Mouse (Mus musculus) naive thymus-derived CD4-positive, alpha-beta T cell, adult 2 months (primary cell): ENCODE results near the gene Ahsg.

Source experiments
- DNase-seq: peaks from one replicate; pipeline ENCODE4 v3.0.0-alpha.2; 2011; ENCODE audit warnings: low read depth

Ahsg gene

DNA sequence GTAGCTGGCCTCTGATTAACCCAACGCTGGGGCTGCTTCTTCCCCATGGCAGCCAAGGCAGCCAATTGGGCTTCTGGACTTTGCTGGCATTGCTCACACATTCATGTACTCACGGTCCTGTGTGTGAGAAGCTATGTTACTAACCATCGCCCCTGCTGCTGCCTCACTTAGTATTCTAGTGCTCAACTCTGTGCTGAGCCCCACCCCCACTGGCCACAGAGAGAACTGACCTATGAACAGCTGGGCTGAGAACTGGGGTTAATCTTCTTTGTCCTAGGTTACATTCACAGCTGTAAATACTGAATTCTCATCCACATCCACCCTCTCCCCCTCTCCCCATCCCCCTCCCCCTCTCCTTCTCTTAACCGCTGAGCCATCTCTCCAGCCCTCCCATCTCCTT is 2.2 kb upstream of the Ahsg start:
- no peak for DNase-seq

DNA sequence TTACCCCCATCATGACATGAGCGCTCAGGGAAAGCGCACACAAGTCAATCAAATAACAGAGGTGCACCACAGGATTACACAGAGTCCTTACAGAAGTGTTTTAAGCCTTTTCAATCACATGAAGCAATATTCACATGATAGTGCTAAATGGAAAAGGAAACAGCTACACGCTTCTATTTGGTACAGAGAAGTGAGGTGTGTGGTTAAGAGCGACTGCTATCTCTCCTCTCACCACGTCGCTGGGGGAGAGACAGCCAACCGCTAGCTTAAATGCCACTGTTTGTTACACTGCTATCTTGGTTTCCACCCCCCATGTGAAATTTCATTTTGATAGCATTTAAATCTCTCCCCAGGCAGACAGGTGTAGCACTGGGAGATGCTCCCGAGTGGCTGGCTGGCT is 1.4 kb upstream of the Ahsg start:
- DNase-seq = no peak

DNA sequence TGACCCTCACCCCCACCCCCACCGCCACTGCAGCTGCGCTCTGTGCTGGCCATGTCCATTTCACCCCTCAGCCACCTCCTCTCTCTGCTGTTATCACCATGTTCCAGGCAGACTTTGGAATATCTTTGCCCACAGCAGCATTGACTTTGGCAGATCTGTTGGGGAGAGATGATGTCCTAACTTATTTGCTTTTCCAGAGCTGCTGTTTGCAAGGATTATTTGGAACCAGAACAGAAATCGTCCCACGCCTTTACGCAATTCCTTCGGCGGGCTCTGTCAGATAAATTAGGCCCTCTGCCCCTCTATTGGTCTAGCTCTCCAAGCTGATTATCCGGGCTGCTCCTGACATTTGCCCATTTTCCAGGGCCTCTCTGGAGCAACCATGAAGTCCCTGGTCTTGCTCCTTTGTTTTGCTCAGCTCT is 667 bp downstream of the Ahsg start:
- DNase-seq = no peak

DNA sequence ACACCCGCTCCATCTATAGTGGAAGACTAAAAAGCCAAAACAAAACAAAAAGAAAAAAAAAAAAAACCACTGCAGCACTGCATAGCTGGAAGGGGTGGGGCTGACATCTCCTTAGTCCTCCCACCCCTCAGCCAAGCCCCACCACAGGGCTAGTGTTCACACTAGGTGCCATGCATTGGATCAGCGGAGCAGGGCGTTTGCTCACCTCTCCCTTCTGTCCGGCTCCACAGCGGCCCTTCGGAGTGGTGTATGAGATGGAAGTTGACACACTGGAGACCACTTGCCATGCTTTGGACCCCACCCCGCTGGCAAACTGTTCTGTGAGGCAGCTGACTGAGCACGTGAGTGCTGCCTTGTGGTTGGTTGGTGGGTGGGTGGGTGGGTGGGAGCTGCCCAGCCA is 3.0 kb downstream of the Ahsg start:
- DNase-seq = no peak

DNA sequence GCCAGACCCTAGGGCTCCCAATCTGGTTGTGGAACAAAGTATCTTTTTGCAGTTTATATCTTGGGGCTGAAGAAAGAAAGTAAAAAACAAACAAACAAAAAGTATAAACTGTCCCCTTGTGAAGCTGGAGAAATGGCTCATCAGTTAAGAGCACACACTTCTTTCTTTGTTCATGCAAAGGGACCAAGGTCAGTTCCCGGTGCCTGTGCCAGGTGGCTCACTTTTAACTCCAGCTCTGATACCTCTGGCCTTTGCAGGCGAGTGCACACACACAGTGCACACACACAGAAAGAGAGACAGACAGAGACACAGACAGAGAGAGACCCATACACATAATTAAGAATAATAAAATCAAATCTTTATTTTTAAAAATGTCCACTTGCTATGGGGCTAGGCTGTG is 5.5 kb downstream of the Ahsg start:
- no peak for DNase-seq

DNA sequence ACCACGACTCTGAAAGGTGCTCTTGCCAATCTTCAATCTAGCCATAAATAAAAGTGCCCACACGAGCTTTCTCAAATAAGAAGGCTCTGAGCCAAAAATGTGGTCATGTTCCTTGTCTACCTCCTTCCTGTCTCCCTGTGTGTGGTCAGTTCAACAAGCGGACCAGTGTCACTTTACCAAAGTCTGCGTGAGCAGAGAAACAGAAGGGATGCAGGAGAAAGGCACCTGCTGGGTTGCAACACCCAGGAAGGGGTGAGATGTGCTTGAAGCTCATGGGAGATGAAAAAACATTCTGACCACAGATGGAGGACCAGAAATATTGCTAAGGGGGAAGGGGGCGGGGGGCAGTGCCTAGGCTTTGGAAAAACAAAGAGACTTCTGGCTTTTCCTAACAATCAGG is 8.3 kb downstream of the Ahsg start:
- DNase-seq = no peak

DNA sequence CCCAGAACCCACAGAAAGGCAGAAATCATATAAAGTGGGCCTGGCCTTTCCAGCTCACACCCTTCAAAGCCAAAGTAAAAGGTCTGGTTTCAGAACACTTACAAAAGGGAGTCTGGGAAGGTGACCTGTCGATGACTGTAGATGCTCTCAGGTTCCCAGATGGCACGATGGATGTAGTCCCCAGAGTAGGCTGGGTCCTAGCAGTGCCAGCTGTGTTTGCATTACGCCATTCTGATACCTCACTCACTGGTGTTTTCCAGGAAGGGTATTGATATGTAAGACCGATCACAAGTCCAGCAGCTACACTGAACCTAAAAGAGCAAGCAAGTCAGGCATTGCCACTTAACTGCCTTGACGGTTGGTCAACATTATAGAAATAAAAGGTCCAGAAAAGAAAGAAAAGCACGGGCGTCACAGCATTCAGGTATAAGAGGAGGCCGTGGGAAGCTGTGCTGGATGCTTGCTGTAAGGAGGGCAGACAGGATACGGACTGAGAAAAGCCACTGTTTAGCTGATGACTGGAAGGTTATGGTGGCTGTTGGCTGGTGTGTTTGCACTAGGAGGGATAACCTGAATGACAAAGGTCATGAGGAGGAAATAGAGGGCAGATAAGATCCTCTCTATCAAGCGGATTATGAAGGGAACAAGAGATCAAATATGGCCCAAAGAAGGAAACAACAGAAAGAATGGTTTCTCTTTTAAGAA is 8.9 kb downstream of the Ahsg start:
- DNase-seq = no peak

DNA sequence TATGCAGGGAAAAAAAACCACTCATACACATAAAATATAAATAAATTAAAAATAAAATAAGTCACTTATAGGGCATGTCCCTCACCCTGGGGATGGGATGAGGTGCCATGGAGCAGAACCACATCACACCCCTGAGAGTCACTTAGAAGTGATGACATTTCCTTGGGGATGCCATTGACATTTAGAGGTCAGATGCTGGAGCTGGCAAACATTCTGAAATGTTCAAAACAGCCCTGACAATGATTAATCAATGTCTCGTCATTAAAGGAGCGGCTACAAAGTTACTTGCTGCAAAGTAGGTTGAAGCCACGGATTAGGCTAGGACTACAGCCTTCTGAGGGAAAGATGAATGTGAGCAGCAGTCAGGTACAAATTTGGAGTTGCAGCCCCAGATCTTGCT is 10.2 kb downstream of the Ahsg start:
- no peak for DNase-seq

DNA sequence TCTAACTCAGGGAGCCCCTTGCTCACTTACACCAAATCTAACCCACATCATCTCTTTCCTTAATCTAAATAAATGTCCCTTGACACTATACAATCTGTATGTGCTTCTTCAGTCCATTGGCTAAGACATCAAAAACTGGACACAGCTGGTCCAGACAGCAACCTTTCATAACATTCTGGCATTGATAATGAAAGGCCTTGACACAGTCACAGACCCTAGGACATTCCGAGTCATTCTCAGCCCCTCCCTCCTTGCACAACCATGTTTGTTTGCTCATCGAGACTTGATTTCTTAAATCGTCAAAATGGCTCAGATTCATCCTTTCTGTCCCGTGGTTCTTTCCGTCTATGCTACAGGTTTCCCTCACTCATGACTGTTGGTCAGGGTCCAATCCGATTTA is 18.2 kb downstream of the Ahsg start:
- no peak for DNase-seq

DNA sequence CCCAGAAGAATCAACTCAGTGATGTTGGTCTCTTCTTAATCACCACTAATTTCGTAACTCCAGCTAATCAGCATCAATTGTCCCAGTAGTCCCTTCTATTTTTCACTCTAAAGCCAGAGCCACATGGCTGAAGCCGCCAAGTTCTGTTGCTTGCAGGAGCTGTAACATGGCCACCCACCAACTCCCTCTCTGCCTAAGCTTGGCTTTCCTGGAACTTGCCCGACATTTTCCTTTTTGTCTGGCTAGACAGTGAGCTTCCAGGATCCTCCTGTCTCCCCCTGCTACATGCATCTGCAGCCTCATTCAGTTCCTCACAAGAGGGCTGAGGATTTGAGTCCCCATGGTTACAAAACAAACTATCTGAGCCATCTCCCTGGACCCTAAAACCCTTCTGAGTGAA is 20.9 kb downstream of the Ahsg start:
- no peak for DNase-seq

DNA sequence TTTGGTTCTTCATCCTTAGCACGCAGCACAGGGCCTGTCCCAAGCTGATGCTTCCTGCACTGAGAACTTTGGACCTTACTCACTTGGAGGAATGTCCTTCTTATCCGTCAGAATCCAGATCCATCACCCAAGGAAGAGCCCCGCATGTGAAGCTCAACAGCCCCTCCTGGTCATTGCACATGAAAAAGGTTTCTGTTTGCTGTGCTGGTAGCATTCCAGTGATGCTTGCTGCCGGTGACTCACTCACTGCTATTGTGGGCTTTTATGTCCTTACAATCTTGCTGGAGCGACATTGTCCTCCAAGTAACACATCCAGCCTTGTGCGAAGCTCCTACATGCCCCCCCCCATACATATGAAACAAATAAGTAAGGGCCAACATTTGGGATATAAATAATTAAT is 21.8 kb downstream of the Ahsg start:
- no peak for DNase-seq

DNA sequence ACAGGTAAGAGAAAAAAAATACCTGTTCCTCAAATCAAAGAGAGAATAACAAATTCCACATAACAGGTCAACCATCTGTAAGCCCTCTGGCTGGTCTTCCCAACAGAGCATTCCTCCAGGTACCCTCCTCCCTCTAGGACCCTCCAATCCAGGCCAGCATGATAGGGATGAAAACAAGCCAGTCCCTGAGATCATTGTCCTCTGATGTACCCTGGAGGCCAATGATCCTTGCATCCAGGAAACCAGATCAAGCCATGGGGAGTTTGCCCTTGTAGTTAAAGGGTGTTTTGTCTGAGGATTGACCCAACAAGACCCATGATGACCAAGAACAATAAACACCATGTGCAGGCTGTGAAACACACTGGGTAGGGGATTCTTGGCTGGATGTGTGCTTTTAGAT is 23.2 kb downstream of the Ahsg start:
- DNase-seq = no peak

DNA sequence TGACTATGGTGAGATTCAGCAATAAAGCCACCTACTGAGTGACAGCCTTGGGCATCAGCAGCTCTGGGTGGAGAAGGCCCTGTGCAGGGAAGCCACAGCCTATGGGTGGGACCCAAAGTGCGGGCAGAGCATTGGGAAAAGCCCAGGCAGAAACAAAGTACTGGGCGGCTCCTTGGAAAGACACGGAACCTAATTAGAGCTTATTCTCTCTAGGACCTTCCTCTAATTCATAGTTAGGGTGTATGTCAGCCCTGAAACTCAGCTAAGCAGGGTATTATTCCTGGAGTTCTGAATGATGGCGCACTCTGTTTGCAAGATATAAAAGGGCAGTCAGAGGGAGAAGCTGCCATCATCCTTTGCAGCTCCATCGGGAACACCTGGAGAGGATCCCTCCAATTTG is 27.0 kb downstream of the Ahsg start, which contains the start of gene Fetub:
Gene Fetub (plus strand): TSS at position 301 of the 400 bp plus-strand sequence.
- no peak for DNase-seq

DNA sequence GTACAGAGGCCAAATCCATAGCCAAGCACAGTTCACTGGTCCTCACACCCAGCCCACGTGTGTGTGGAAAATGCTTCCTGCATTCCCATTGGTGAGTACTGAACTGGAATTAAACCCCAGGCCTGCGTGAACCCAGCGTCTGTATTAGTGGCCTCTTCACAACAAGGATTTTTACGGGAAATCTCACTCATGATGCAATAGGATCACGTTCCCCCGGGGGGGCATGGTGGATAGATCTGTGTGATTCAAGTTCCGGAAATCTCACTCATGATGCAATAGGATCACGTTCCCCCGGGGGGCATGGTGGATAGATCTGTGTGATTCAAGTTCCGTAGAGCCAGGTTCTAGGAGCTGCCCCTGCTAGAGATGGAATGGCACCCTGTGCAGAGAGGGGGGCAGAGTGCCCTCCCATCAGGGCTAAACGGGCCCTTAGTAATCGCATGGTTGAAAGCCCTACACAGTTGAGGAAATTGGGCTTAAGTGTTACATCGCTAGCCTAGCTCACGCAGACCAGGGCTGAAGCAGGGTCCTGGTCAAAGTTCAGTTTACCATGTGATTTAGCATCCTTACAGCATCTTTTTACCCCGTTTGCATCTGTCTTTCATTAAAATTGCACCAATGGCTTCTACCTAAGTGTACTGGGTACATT is 27.7 kb downstream of the Ahsg start:
- no peak for DNase-seq

DNA sequence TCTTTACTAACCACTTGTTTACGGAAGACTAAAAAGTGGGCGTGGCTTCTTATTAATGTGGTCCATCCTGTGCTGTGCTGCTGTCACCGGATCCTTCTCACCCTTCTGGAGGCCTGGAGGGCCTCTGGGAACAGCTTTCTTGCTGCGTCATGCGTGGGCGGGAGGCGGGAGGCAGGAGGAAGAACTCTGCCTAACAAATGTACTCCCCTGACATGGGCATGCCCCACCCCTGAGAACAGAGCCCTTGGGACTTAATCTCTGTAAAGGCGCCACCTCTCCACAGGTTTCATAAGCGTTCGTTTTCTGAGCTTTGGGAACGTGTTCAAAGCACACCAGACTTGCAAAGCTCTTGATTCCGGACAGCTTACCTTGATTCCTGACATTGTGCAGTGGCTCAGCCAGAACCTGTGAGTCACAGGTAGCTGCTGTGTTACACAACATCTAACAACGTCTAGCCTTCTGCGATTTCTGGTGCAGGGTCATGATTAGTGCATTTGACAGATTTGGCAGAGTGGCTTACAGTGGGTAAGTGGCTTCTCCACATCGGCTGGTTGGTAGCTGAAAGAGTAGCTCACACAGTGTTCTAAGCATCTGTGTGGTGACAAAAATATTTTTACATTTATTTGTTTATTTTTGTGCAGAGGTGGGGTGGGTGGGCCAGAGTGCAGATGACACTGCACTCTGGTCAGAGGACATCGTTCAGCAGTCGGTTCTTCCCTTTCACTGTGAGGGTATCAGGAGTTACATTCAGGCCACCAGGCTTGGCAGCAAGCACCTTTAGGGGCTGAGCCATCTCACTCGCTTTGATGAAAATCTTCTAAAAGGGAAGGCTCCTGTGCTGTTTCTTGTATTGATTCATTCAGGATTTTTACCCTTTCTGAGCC is 29.1 kb downstream of the Ahsg start:
- DNase-seq = no peak

DNA sequence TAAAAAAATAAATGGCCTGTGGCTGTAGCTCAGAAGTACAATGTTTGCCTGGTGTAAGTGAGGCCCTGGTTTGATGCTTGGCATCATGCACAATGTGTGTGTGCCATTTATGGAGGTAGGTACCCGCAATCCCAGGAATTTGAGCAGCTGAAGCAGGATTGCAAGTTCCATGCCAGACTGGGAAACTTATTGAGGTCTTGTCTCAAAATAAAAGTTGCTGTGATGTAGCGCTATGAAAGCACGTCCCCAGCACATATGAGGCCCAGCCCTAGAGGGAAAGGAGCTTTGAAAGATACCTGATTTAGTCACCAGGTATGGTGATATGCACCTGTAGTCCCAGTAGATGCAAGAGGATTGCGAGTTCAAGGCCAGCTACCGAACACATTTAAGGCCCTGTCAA is 30.7 kb downstream of the Ahsg start:
- no peak for DNase-seq

DNA sequence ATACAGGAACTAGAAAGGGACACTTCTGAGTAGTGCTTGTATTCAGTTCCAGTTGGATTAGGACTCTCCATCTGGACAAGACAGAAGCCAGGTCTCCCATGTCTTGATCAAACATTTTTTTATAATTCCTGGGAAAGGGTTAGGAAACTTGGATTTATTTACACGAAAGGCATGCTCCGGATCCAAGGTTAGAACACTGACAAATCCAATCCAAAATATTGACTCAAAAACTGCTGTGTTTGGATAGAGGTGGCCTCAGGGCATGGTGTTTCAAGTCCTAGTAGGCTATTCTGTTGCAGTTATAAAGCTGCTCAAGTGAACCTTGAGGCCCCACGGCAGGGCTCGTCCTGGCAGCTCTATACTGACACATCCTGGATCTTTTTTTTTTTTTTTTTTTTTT is 31.4 kb downstream of the Ahsg start:
- DNase-seq = no peak

DNA sequence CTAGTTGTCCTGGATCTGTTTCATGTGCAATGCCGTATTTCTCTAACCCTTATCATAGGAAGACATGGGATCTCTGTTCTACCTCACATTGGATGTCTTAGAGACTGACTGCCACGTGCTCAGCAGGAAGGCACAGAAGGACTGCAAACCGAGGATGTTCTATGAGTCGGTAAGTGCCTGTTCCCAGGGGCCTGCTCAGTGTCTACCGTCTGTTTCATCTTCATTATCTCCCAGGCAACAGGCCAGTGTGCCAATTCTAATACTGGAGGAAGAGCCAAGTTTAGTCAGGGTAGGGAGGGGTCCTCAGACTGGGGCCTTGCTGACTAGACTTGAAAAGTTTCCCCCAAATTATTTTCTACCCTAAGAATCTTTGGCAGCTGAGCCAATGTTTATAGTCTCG is 38.5 kb downstream of the Ahsg start:
- DNase-seq = no peak

DNA sequence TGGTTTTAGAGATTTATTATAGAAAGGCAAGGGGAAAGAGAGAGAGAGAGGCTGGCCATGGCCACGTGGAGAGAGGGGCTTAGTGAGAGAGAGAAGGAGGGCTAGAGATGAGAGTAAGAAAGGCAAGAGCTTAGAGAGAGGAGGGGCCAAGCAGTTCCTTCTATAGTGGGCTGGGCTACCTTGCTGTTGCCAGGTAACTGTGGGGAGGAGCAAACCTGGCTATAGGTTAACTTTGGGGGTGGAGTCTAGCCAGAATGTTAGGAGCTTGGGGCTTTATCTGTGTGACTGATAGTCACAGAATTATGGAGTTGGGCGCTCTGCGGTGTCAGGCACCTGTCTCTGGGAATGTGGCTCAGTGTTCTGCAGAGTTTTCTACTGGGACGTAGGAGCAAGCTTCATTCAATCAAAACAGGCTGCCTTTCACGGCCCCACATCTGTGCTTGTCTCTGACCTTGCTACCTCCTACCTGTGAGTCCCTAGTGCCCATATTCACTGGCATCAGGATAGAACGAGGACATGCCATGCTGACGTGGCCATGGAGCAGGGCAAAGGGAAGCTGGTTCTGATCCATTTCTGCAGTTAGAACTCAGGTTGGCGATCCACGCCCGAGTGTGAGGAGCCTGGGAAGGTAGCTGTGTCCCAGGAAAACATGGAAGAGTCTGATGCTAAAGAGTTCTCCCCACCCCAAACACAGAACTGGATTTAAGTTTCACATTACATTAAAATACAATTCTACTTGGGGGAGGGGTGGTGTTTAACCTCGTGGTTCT is 40.5 kb downstream of the Ahsg start:
- DNase-seq = no peak

DNA sequence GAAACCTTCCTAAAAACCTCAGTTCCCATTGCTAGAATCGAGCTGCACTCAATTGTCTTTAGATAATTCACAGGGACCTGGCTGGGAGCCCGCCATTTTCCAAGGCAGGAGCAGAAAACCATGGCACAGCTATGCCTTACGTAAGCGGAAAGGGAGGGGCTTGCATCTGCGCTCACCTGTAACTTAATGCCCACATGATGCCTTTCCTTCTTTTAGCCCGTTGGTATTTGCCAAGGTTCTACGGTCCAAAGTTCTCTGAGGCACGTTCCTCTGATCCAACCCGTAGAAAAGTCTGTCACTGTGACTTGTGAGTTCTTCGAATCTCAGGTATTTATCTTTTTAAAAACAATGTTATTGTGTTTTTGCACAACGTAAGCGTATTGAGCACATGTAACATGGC is 46.6 kb downstream of the Ahsg start:
- no peak for DNase-seq

DNA sequence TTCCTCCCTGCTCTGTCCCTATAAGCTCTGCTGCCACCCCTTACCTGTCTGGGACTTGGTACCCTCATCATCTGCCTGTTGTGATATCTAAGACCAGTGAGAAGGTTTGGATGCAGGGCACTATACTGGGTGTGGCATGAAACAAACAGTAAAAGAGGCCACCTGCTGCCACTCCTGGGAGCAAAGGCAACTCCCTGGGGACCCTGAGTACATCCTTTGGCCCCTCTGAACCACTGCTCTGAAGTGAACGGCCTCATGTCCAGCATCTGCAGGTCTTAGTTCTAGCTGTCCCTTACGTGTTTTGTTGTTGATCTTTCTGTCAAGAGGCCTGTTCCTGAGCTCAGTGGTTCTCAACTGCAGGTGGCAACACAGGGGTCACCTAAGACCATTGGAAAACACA is 47.5 kb downstream of the Ahsg start:
- DNase-seq = no peak

DNA sequence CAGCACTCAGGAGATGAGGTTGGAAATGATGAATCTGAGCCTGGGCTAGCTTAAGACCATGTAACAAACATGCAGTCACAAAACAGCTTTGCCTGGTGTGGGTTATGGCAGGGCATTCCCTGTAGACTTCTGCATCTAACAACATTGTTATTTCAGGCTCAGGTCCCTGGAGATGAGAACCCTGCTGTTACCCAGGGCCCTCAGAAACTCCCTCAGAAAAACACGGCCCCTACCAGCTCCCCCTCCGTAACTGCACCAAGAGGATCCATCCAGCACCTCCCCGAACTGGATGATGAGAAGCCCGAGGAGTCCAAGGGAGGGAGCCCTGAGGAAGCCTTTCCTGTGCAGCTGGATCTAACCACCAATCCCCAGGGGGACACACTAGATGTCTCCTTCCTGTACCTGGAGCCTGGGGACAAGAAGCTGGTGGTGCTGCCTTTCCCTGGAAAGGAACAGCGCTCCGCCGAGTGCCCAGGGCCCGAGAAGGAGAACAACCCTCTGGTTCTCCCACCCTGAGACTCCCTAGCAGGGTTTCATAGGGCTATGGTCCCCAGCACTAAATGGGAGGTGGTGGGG is 48.1 kb downstream of the Ahsg start:
- DNase-seq = no peak
